Mouse (Mus musculus) ES-E14 (cell line): ENCODE results near the gene Cox14. TPM values are rescaled to one million over a fixed set of nuclear protein-coding genes. Genes with fewer than 3 reads are reported as not detected.

ENCODE experiments used
- DNase-seq: peaks from one replicate; pipeline ENCODE4 v3.0.0-alpha.2; 2013; ENCODE audit warnings: low read depth, low spot score
- H3K27ac ChIP-seq: 2 replicates; pipeline ENCODE4 v1.5.1; 2012; ENCODE audit warnings: low read depth, mild to moderate bottlenecking, low read length, moderate library complexity, mixed read lengths; ENCODE audit not compliant: poor library complexity, insufficient read depth, severe bottlenecking
- H3K36me3 ChIP-seq: 2 replicates; pipeline ENCODE4 v1.6.1; 2012; ENCODE audit warnings: mild to moderate bottlenecking, low read length, moderate library complexity, mixed read lengths; ENCODE audit not compliant: control insufficient read depth, poor library complexity, insufficient read depth, severe bottlenecking
- H3K4me1 ChIP-seq, 2 experiments: fragments of 150-350 bp in 1 of 2; sonication (generic) in 1 of 2; 2 replicates each; pipeline ENCODE4 v1.6.1; 2012; ENCODE audit warnings: low read length in 2 of 2, mild to moderate bottlenecking in 1 of 2, mixed read lengths in 1 of 2; ENCODE audit not compliant: control insufficient read depth in 2 of 2, insufficient read depth in 2 of 2, poor library complexity in 1 of 2
- H3K4me3 ChIP-seq, 2 experiments: fragments of 150-350 bp in 1 of 2; sonication (generic) in 1 of 2; 2 replicates each; pipeline ENCODE4 v1.5.1; 2012; ENCODE audit warnings: low read length in 2 of 2, low read depth in 1 of 2, mild to moderate bottlenecking in 1 of 2, mixed read lengths in 1 of 2; ENCODE audit not compliant: insufficient read depth in 1 of 2, poor library complexity in 1 of 2, severe bottlenecking in 1 of 2
- H3K9ac ChIP-seq: 2 replicates; pipeline ENCODE4 v1.6.1; 2012; ENCODE audit warnings: low read depth, mild to moderate bottlenecking, low read length, mixed read lengths; ENCODE audit not compliant: poor library complexity, insufficient read depth, severe bottlenecking
- H3K9me3 ChIP-seq: fragments of 150-350 bp; sonication (generic); 2 replicates; pipeline ENCODE4 v1.6.1; 2012; ENCODE audit warnings: low read depth, mild to moderate bottlenecking, low read length; ENCODE audit not compliant: control insufficient read depth, insufficient read depth
- CHD2 ChIP-seq: IDR thresholded peaks from 2 replicates; pipeline ENCODE4 v1.6.1; 2014; ENCODE audit warnings: mild to moderate bottlenecking, low read depth, low read length, inconsistent platforms
- HCFC1 ChIP-seq: IDR thresholded peaks from 2 replicates; pipeline ENCODE4 v1.6.1; 2012; ENCODE audit warnings: low read length, inconsistent platforms, borderline replicate concordance; ENCODE audit not compliant: insufficient read depth
- MAFK ChIP-seq: IDR thresholded peaks from 2 replicates; pipeline ENCODE4 v1.6.1; 2014; ENCODE audit warnings: mild to moderate bottlenecking, low read depth, low read length, inconsistent platforms; ENCODE audit not compliant: insufficient read depth
- ZC3H11A ChIP-seq: IDR thresholded peaks from 2 replicates; pipeline ENCODE4 v1.6.1; 2012; ENCODE audit warnings: low read depth, mild to moderate bottlenecking, inconsistent platforms, low read length, borderline replicate concordance
- ZNF384 ChIP-seq: IDR thresholded peaks from 2 replicates; pipeline ENCODE4 v1.6.1; 2012; ENCODE audit warnings: low read depth, low read length, inconsistent platforms
- in situ Hi-C, 2 experiments: fragments of 600-800 bp; cut with MboI; formaldehyde crosslinking; loops; one replicate each; pipeline ENCODE4 v1.15.1; 2025; ENCODE audit warnings: low sequenced_read_pairs in 2 of 2, inconsistent platforms in 1 of 2; ENCODE audit not compliant: unreplicated experiment in 2 of 2
- total RNA-seq: library from RNA; depleted of rRNA; stranded (reverse); fragments of 300-350 nt; gene quantifications from 2 replicates; pipeline ENCODE4 v1.2.3, GENCODE M21; 2012

The Cox14 gene
- total RNA-seq, 1 experiment = 86.6 TPM

DNA sequence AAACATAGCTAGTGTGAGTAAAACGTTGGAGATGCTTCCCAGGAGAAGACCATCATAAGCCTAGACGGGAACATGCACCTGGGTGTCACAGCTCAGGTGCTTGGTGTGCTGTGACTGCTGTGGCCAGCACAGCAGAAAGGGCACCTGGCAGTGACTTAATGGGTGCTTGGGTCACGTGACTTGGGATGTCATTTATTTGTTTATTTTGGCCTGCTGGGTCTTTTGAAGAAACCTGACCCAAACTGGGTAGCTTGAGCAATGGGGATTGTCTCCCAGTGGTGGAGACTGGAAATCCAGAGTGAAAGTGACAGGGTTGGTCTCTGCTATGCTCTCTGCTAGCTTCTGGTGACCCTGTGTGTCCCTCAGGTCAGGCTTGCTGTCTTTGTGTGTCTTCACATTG, 13.9 kb upstream of the Cox14 start:
- H3K9me3 ChIP-seq = no peaks in the 10 kb centered on the region
- H3K4me1 ChIP-seq = peaks cover 4 to 22% of the 10 kb centered on the region in 2 experiments; a peak in 3 of 4 replicates
- no peak overlapping the region for H3K27ac ChIP-seq
- no peak overlapping the region for H3K9ac ChIP-seq
- no peak overlapping the region for H3K4me3 ChIP-seq
- DNase-seq = no peak
- TF ChIP-seq ZC3H11A (no peak), MAFK (no peak), CHD2 (no peak), HCFC1 (no peak), ZNF384 (no peak)
- in situ Hi-C loops = loop anchor here in 1 of 2 experiments (10.0 kb wide), 1 partner anchor 193 kb away; no protein-coding TSS in a partner anchor
- peaks cover 53% of the 10 kb centered on the region for H3K36me3 ChIP-seq

DNA sequence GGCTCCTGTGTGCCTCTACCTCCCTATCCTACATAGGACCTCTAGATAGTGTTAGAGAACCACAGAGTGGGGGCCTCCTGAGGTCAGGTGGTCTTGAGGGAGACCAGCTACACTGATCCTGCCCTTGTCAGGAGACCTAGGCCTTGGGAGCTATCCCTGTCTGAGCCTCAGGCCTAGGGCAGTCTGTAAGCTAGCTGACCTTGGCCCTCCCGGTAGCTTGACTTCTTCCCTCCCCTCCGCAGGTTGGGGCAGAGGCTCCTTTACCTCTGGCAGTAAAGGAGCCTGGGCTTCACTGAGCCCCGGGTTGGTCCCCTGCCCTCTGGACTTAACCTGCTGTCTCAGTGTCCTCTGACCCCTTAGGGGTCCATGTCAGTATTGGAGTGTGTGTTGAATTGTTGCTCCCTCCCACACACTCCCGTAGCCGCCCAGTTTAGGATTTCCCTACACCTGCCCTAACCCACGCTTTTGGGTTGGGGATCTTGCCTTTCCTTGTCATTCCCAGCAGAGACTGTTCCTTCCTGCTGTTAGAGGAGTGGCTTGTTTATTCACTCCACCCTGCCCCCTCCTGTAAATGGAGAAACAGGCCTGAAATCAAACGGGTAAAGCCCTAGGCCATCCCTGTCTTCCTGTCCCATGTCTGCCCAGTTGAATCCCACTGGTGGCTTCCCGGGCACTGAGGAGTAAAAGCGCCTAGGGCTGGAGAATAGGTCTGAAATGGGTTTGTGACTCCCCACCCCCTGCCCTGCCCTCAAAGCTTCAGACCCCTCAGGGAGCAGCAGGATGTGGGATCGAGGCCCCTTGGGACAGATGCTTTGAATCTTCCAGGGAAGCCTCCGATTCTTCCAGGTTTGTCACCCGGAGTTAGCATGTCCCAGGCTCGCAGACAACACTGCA, 12.5 kb upstream of the Cox14 start:
- in situ Hi-C loops = loop anchor here in 1 of 2 experiments (10.0 kb wide), 1 partner anchor 192 kb away; no protein-coding TSS in a partner anchor
- H3K27ac ChIP-seq = peak overlapping the region; percentile 56; the same call in 1 of the 2 replicates
- H3K36me3 ChIP-seq = peaks cover 43% of the 10 kb centered on the region
- H3K4me3 ChIP-seq = no peak overlapping the region
- no peak for DNase-seq
- no peaks in the 10 kb centered on the region for H3K9me3 ChIP-seq
- H3K9ac ChIP-seq = peak overlapping the region; percentile 6; the same call in 1 of the 2 replicates
- peaks cover 0 to 24% of the 10 kb centered on the region in 2 experiments; a peak in 3 of 4 replicates for H3K4me1 ChIP-seq
- TF ChIP-seq MAFK = no peak
- no peak for TF ChIP-seq CHD2
- no peak for TF ChIP-seq ZNF384
- no peak for TF ChIP-seq HCFC1
- TF ChIP-seq ZC3H11A = no peak

DNA sequence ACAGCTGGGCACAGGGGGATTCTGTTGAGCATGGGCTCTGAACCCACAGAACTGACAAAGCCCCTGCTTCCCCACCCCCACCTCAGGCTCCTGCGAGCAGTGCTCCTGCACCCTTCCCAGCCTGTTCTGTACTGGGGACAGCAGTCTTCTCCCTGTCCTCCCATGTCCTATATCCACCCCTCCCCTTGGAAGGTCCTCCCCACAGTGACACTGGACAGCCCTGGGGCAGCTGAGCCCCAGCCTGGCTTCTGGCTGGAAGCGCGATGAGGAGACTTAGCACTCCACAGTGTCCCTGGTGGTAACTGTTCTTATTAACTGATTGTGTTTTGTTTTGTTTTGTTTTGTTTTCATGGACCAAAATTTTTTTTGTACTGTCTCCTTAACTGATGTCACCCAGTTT, 11.8 kb upstream of the Cox14 start:
- H3K36me3 ChIP-seq = peaks cover 42% of the 10 kb centered on the region

DNA sequence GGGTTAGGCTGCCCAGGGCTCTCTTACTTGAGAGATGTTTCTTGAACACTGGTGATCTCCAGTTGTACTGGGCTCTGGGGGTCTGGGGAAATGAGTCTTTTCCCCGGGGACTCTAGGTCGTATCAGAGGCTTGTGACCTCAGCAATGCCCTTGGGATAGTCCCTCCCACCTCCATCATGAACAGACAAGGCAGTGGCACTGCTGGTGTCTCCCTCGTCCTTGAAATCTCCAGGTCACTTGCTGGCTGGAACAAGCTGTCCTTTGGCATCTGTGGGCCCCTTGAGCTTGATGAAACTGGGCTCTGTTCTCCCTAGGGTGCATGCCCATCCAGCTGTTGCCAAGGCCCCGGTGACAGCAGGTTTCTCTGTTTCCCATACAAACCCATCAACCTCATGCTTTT, 11.2 kb upstream of the Cox14 start:
- no peaks in the 10 kb centered on the region for H3K9me3 ChIP-seq
- no peak overlapping the region for H3K4me3 ChIP-seq
- H3K27ac ChIP-seq = no peak overlapping the region
- in situ Hi-C loops = loop anchor here in 1 of 2 experiments (10.0 kb wide), 1 partner anchor 191 kb away; no protein-coding TSS in a partner anchor
- TF ChIP-seq ZC3H11A (no peak), ZNF384 (no peak), HCFC1 (no peak), CHD2 (no peak), MAFK (no peak)
- H3K36me3 ChIP-seq = peaks cover 37% of the 10 kb centered on the region
- H3K9ac ChIP-seq = no peak overlapping the region
- peaks cover 0 to 27% of the 10 kb centered on the region in 2 experiments; a peak in 3 of 4 replicates for H3K4me1 ChIP-seq
- no peak for DNase-seq

More for the DNA sequence above, 11.8 kb upstream of the Cox14 start:
- DNase-seq = no peak
- H3K9ac ChIP-seq = peak overlapping the region; percentile 6; the same call in 1 of the 2 replicates
- no peak overlapping the region for H3K4me3 ChIP-seq
- peak overlapping the region; percentile 10; the same call in 1 of the 2 replicates for H3K27ac ChIP-seq
- no peaks in the 10 kb centered on the region for H3K9me3 ChIP-seq
- TF ChIP-seq CHD2 (no peak), HCFC1 (no peak), ZNF384 (no peak), ZC3H11A (no peak), MAFK (no peak)
- peaks cover 0 to 27% of the 10 kb centered on the region in 2 experiments; a peak in 3 of 4 replicates for H3K4me1 ChIP-seq
- in situ Hi-C loops = loop anchor here in 1 of 2 experiments (10.0 kb wide), 1 partner anchor 191 kb away; no protein-coding TSS in a partner anchor
